Mouse (Mus musculus) CH12.LX (cell line): ENCODE results near the gene Pcdh9.

Experiments used
- CTCF ChIP-seq, 2 experiments: IDR thresholded peaks in 1 of 2; conservative IDR thresholded peaks in 1 of 2; 2 replicates each; pipeline ENCODE4 v1.5.1; 2011 to 2012; ENCODE audit warnings: low read depth in 2 of 2, low read length in 2 of 2, improper control_type of control experiment in 1 of 2, inconsistent platforms in 1 of 2, mild to moderate bottlenecking in 1 of 2, moderate library complexity in 1 of 2
- GABPA ChIP-seq: IDR thresholded peaks from 2 replicates; pipeline ENCODE4 v1.6.1; 2012; ENCODE audit warnings: low read depth, low read length, improper control_type of control experiment, inconsistent platforms; ENCODE audit not compliant: insufficient replicate concordance
- JUND ChIP-seq: conservative IDR thresholded peaks from 2 replicates; pipeline ENCODE4 v1.6.1; 2011; ENCODE audit warnings: low read depth, low read length, improper control_type of control experiment
- KAT2A ChIP-seq: IDR thresholded peaks from 2 replicates; pipeline ENCODE4 v1.6.1; 2012; ENCODE audit warnings: low read length, improper control_type of control experiment, inconsistent platforms; ENCODE audit not compliant: insufficient replicate concordance
- POLR2A ChIP-seq: IDR thresholded peaks from 2 replicates; pipeline ENCODE4 v1.6.1; 2011; ENCODE audit warnings: low read depth, mild to moderate bottlenecking, improper control_type of control experiment, low read length
- USF1 ChIP-seq: IDR thresholded peaks from 2 replicates; pipeline ENCODE4 v1.6.1; 2014; ENCODE audit warnings: low read depth, mild to moderate bottlenecking, inconsistent platforms, low read length, improper control_type of control experiment
- USF2 ChIP-seq: conservative IDR thresholded peaks from 2 replicates; pipeline ENCODE4 v1.6.1; 2011; ENCODE audit warnings: low read depth, low read length, improper control_type of control experiment
- ZKSCAN1 ChIP-seq: IDR thresholded peaks from 2 replicates; pipeline ENCODE4 v1.6.1; 2012; ENCODE audit warnings: low read depth, inconsistent platforms, low read length, improper control_type of control experiment, borderline replicate concordance
- ZMIZ1 ChIP-seq: IDR thresholded peaks from 2 replicates; pipeline ENCODE4 v1.6.1; 2012; ENCODE audit warnings: low read depth, mild to moderate bottlenecking, inconsistent platforms, low read length, improper control_type of control experiment

- TF ChIP-seq GABPA, result no peak
- no peak for TF ChIP-seq POLR2A
- no peak for TF ChIP-seq KAT2A
- TF ChIP-seq CTCF (conservative IDR thresholded peaks at IDR 0.05 in 1 of 2, IDR thresholded peaks at IDR 0.05 in 1 of 2; ENCODE audit: low read depth in 2 of 2, low read length in 2 of 2), result no peak
- no peak for TF ChIP-seq ZKSCAN1
- TF ChIP-seq JUND, result no peak
- TF ChIP-seq ZMIZ1, result no peak
- TF ChIP-seq USF2, result no peak
- no peak for TF ChIP-seq USF1
These were observed 266.3 kb downstream of the Pcdh9 start for GRCm38 (mm10) chr14:93624144-93624543.
